Mouse (Mus musculus) liver, embryonic 14.5 days (tissue): ENCODE measurements around the gene Akt2.

Experiments used
- CTCF ChIP-seq: IDR thresholded peaks from 2 replicates; pipeline ENCODE4 v1.5.1; 2016; ENCODE audit warnings: antibody characterized with exemption, low read depth, control low read depth
- EP300 ChIP-seq: IDR thresholded peaks from 2 replicates; pipeline ENCODE4 v1.6.1; 2016; ENCODE audit warnings: antibody characterized with exemption, low read depth

GRCm38 (mm10) chr7:27656600-27656999 lies 65.2 kb downstream of the Akt2 start:
- TF ChIP-seq CTCF (no peak), EP300 (no peak)
